Mouse (Mus musculus) hindbrain, postnatal 0 days (tissue): ENCODE measurements at regions not wholly inside any gene's neighbourhood (a gene's known extent, or its start where the extent isn't known, plus 50 kb on each side); places are given as distances from the start of the nearest gene placed in this dataset.
"Not testable (repeated sequence)": the region's sequence is repeated elsewhere in the genome, so short reads cannot be mapped to it uniquely, and the experiment has no call there.

Experiments
- ATAC-seq: fragments of 200-750 bp; cut with Nextera tagmentation; 2 replicates; pipeline ENCODE4 v1.8.0; 2017; ENCODE audit warnings: mild to moderate bottlenecking, moderate TSS enrichment, moderate library complexity
- DNase-seq: peaks from one replicate; pipeline ENCODE4 v3.0.0-alpha.2; 2015; ENCODE audit warnings: low spot score
- H3K27ac ChIP-seq: fragments of 300-500 bp; sonication (generic); 2 replicates; pipeline ENCODE4 v1.5.1; 2014; ENCODE audit warnings: mild to moderate bottlenecking
- H3K27me3 ChIP-seq: fragments of 300-500 bp; sonication (generic); 2 replicates; pipeline ENCODE4 v1.6.1; 2014; ENCODE audit warnings: low read length, mixed read lengths; ENCODE audit not compliant: insufficient read depth
- H3K36me3 ChIP-seq: fragments of 300-500 bp; sonication (generic); 2 replicates; pipeline ENCODE4 v1.6.1; 2014; ENCODE audit warnings: low read length, mixed read lengths; ENCODE audit not compliant: insufficient read depth
- H3K4me1 ChIP-seq: fragments of 300-500 bp; sonication (generic); 2 replicates; pipeline ENCODE4 v1.6.1; 2014; ENCODE audit warnings: antibody characterized with exemption, low read length, mixed read lengths; ENCODE audit not compliant: insufficient read depth
- H3K4me2 ChIP-seq: fragments of 300-500 bp; sonication (generic); 2 replicates; pipeline ENCODE4 v1.6.1; 2014; ENCODE audit warnings: low read depth, mild to moderate bottlenecking, low read length, moderate library complexity, mixed read lengths
- H3K4me3 ChIP-seq: fragments of 300-500 bp; sonication (generic); 2 replicates; pipeline ENCODE4 v1.5.1; 2014; ENCODE audit warnings: low read length
- H3K9ac ChIP-seq: fragments of 300-500 bp; sonication (generic); replicated peaks from 2 replicates; pipeline ENCODE4 v1.6.1; 2014; ENCODE audit warnings: mild to moderate bottlenecking, low read length, moderate library complexity, mixed read lengths
- H3K9me3 ChIP-seq: fragments of 300-500 bp; sonication (generic); 2 replicates; pipeline ENCODE4 v1.6.1; 2016; ENCODE audit warnings: low read length, mixed read lengths
- CTCF ChIP-seq: IDR thresholded peaks from 2 replicates; pipeline ENCODE4 v1.5.1; 2016; ENCODE audit warnings: antibody characterized with exemption, control low read depth, low read depth
- WGBS: fragments of 180-500 bp; shearing (Covaris S2); extraction: QIAGEN DNeasy Blood & Tissue Kit; methylation state at CpG from one replicate; pipeline ENCODE4 v1.1.7; 2014; 5-methylcytosine and 5-hydroxymethylcytosine counted together

- not testable (repeated sequence) for H3K4me3 ChIP-seq, H3K9me3 ChIP-seq, H3K4me1 ChIP-seq, H3K4me2 ChIP-seq, H3K27ac ChIP-seq, ATAC-seq, DNase-seq, H3K9ac ChIP-seq, H3K27me3 ChIP-seq, H3K36me3 ChIP-seq
- WGBS, result 90% methylated on average over 3 of the region's 3 CpGs
Observed at GRCm38 (mm10) chr16:20910864-20911263, 176.6 kb upstream of the Thpo start.

GRCm38 (mm10) chr16:20908467-20909351 is 174.4 kb upstream of the Thpo start:
- peak; percentile 64 for ATAC-seq
- WGBS, result 44% methylated on average over 16 of the region's 18 CpGs
- peak; percentile 43 for TF ChIP-seq CTCF
- H3K9ac ChIP-seq, H3K27ac ChIP-seq, H3K27me3 ChIP-seq, H3K4me3 ChIP-seq, H3K36me3 ChIP-seq, H3K9me3 ChIP-seq, H3K4me2 ChIP-seq, H3K4me1 ChIP-seq, DNase-seq: not testable (repeated sequence)

- H3K36me3 ChIP-seq, result no peaks in the 10 kb centered on the region
- DNase-seq, result peak; percentile 63
- no peaks in the 10 kb centered on the region for H3K4me1 ChIP-seq
- no peak overlapping the region for H3K4me2 ChIP-seq
- H3K27ac ChIP-seq, result no peak overlapping the region
- WGBS, result 59% methylated on average over 2 of the region's 2 CpGs
- ATAC-seq, result no peak
- peak; percentile 49 for TF ChIP-seq CTCF
- no peaks in the 10 kb centered on the region for H3K9me3 ChIP-seq
- no peak overlapping the region for H3K9ac ChIP-seq
- no peaks in the 10 kb centered on the region for H3K27me3 ChIP-seq
- no peak overlapping the region for H3K4me3 ChIP-seq
Observed at GRCm38 (mm10) chr16:20895734-20896133, 161.4 kb upstream of the Thpo start.

GRCm38 (mm10) chr16:20871726-20872125 is 137.4 kb upstream of the Thpo start:
- no peaks in the 10 kb centered on the region for H3K36me3 ChIP-seq
- TF ChIP-seq CTCF, result no peak
- H3K4me3 ChIP-seq, result no peak overlapping the region
- ATAC-seq (no peak), DNase-seq (no peak)
- no peak overlapping the region for H3K4me2 ChIP-seq
- 49% methylated on average over 1 of the region's 1 CpGs for WGBS
- H3K9me3 ChIP-seq, result no peaks in the 10 kb centered on the region
- no peaks in the 10 kb centered on the region for H3K4me1 ChIP-seq
- no peak overlapping the region for H3K27ac ChIP-seq
- no peaks in the 10 kb centered on the region for H3K27me3 ChIP-seq
- no peak overlapping the region for H3K9ac ChIP-seq

GRCm38 (mm10) chr16:20866771-20867170 is 132.5 kb upstream of the Thpo start:
- Histone ChIP-seq H3K9me3 (no peaks in the 10 kb centered on the region), H3K36me3 (no peaks in the 10 kb centered on the region), H3K4me2 (no peak overlapping the region), H3K4me3 (no peak overlapping the region), H3K4me1 (no peaks in the 10 kb centered on the region), H3K27ac (no peak overlapping the region), H3K9ac (no peak overlapping the region), H3K27me3 (no peaks in the 10 kb centered on the region)
- WGBS, result 94% methylated on average over 1 of the region's 1 CpGs
- ATAC-seq (no peak), DNase-seq (no peak)
- TF ChIP-seq CTCF, result no peak

GRCm38 (mm10) chr16:20861256-20861655 is 126.9 kb upstream of the Thpo start:
- no peak overlapping the region for H3K4me2 ChIP-seq
- ATAC-seq (no peak), DNase-seq (no peak)
- no peak overlapping the region for H3K27ac ChIP-seq
- no peak overlapping the region for H3K9ac ChIP-seq
- H3K9me3 ChIP-seq, result no peaks in the 10 kb centered on the region
- H3K27me3 ChIP-seq, result no peaks in the 10 kb centered on the region
- no peaks in the 10 kb centered on the region for H3K36me3 ChIP-seq
- WGBS, result 94% methylated on average over 4 of the region's 4 CpGs
- no peak for TF ChIP-seq CTCF
- no peaks in the 10 kb centered on the region for H3K4me1 ChIP-seq
- H3K4me3 ChIP-seq, result no peak overlapping the region

- not testable (repeated sequence) for H3K36me3 ChIP-seq, H3K9ac ChIP-seq, ATAC-seq, H3K4me1 ChIP-seq, H3K4me2 ChIP-seq, DNase-seq, H3K4me3 ChIP-seq, H3K27ac ChIP-seq, H3K9me3 ChIP-seq, H3K27me3 ChIP-seq
- WGBS, result 83% methylated on average over 3 of the region's 3 CpGs
Observed at GRCm38 (mm10) chr16:20860606-20861005, 126.3 kb upstream of the Thpo start.
